Mouse (Mus musculus): ENCODE results near the gene Mfsd7a.
"Not testable (repeated sequence)": the region's sequence is repeated elsewhere in the genome, so short reads cannot be mapped to it uniquely, and the experiment has no call there.

Mfsd7a gene

GRCm38 (mm10) chr5:108448785-108449668, at the start of gene Mfsd7a:
Mfsd7a (minus strand) TSS chr5:108448891.
- DNase-seq = peak; percentile 91

GRCm38 (mm10) chr5:108486148-108486547, 37.5 kb upstream of the Mfsd7a start:
- not testable (repeated sequence) for DNase-seq

GRCm38 (mm10) chr5:108485239-108485638, 36.5 kb upstream of the Mfsd7a start:
- DNase-seq = peak; percentile 52

GRCm38 (mm10) chr5:108483006-108483405, 34.3 kb upstream of the Mfsd7a start:
- DNase-seq = no peak

GRCm38 (mm10) chr5:108475977-108476376, 27.3 kb upstream of the Mfsd7a start:
- DNase-seq = no peak

- peak; percentile 58 for DNase-seq
These were observed 25.0 kb upstream of the Mfsd7a start for GRCm38 (mm10) chr5:108473737-108474136.

GRCm38 (mm10) chr5:108469617-108470016, 20.9 kb upstream of the Mfsd7a start:
- DNase-seq = no peak

- no peak for DNase-seq
These were observed 18.0 kb upstream of the Mfsd7a start for GRCm38 (mm10) chr5:108466647-108467046.

- no peak for DNase-seq
These were observed 16.6 kb upstream of the Mfsd7a start for GRCm38 (mm10) chr5:108465131-108465891.

GRCm38 (mm10) chr5:108462446-108462845, 13.8 kb upstream of the Mfsd7a start:
- DNase-seq = no peak

GRCm38 (mm10) chr5:108461082-108462065, 12.7 kb upstream of the Mfsd7a start, which contains the start of gene Pcgf3:
Pcgf3 (plus strand) TSS chr5:108461232.
- DNase-seq = peak; percentile 99

- DNase-seq = no peak
These were observed 11.8 kb upstream of the Mfsd7a start for GRCm38 (mm10) chr5:108460461-108460860.

GRCm38 (mm10) chr5:108458706-108459105, 10.0 kb upstream of the Mfsd7a start:
- no peak for DNase-seq

GRCm38 (mm10) chr5:108454094-108454493, 5.4 kb upstream of the Mfsd7a start:
- no peak for DNase-seq

GRCm38 (mm10) chr5:108452422-108452821, 3.7 kb upstream of the Mfsd7a start:
- DNase-seq = no peak

GRCm38 (mm10) chr5:108451611-108452010, 2.9 kb upstream of the Mfsd7a start:
- no peak for DNase-seq

GRCm38 (mm10) chr5:108450837-108451540, 2.3 kb upstream of the Mfsd7a start:
- no peak for DNase-seq

GRCm38 (mm10) chr5:108447857-108448256, 834 bp downstream of the Mfsd7a start:
- peak; percentile 10 for DNase-seq

GRCm38 (mm10) chr5:108446973-108447372, 1.7 kb downstream of the Mfsd7a start:
- peak; percentile 63 for DNase-seq

GRCm38 (mm10) chr5:108436101-108436500, 12.6 kb downstream of the Mfsd7a start:
- DNase-seq = no peak

- peak; percentile 96 for DNase-seq
These were observed 14.7 kb downstream of the Mfsd7a start, which contains the start of gene Atp5k for GRCm38 (mm10) chr5:108433804-108434587. Atp5k (minus strand) TSS chr5:108434448.
